Mouse (Mus musculus): ENCODE measurements at regions not wholly inside any gene's neighbourhood (a gene's known extent, or its start where the extent isn't known, plus 50 kb on each side); places are given as distances from the start of the nearest gene placed in this dataset.
A peak's percentile ranks its signal among the peaks of the same experiment; 100 is the strongest.

DNA sequence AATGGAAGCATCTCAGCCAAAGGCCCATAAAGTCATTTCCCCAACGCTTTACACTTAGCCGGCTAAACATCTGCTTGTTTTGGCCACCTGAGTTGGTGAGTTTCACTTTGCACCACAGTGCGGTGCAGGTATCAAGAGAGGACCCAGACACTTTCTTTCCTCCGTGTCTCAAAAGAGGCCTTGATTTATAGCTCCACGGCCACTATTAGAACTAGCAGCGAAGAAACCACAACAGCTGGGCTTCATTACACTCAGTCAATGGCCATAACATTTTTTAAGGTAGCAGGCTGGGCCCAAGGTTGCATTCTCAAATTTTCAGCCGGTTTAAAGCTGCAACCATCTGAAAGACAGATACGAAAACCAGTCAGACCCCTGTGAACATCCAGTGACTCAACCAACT is 103.4 kb downstream of the Mreg start:
- no peak for ATAC-seq (ENCODE audit: low TSS enrichment)

GRCm38 (mm10) chr1:72107125-72107524 is 105.0 kb downstream of the Mreg start:
- no peak for ATAC-seq (ENCODE audit: low TSS enrichment)

GRCm38 (mm10) chr1:72106655-72107054 is 105.5 kb downstream of the Mreg start:
- ATAC-seq (ENCODE audit: low TSS enrichment): no peak

DNA sequence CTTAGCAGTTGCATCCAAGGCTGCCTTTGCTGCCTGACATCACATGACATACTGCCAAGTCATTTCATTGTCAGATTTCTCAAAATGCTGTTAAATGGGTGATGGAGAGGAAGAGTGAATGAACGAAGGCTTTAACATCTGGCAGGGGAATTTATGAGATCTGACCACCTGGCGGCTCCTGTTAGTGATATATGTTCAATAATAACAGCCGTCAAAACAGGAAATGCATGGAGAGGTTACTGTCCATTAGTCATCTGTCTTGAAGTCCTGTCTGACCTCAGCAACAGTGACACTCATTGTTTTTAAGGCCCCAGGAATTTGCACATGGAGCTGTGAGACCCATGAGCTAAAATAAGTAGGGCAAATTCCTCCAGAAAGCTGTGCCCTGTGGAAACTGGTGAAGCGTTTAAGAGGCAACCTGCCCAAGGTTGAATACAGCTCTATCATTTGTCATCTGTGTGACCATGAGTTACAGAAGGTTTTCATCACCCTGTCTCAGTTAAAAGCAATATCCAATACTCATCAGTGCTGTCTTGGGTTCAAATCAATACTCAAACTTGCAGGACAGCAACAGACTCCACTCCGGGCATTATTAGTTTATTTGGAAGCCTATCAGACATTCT is 106.6 kb downstream of the Mreg start:
- no peak for ATAC-seq (ENCODE audit: low TSS enrichment)

DNA sequence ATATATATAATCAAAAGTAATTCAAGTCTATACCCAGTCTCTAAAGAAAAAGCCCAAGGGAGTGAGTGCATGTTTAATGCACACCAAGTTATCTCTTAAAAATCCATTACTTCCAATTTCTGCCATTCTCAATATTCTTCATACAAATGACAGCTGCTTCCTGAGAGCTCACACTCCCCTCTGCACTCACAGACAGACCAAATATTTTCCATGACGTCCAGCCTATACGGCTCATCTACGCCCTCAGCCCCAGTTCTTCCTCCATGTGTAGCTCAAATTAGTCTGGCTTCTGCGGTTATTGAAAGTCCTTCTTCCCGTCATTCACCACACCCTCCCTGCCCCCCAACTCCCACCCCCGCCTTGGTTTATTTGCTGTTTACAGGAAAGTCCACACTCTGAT is 108.1 kb downstream of the Mreg start:
- ATAC-seq (ENCODE audit: low TSS enrichment): no peak

DNA sequence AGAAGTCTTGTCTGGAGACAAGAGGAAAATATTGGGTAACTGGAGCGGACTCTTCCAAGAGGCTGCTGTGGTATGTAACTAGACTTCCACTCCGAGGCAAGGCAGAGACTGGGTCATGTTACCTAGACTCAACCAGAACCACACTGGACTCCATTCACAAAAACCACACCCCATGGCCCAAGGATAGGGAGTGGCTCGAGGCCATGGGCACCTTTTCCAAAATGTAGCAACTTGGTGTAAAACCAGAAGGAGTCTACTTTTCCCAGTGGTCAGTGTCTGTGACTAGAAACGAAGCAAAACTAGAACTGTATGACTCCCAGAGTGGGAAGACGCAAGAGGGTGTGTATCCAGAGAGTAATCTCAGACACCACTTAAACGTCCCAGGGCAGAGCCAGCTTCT is 108.7 kb downstream of the Mreg start:
- ATAC-seq (ENCODE audit: low TSS enrichment): no peak

DNA sequence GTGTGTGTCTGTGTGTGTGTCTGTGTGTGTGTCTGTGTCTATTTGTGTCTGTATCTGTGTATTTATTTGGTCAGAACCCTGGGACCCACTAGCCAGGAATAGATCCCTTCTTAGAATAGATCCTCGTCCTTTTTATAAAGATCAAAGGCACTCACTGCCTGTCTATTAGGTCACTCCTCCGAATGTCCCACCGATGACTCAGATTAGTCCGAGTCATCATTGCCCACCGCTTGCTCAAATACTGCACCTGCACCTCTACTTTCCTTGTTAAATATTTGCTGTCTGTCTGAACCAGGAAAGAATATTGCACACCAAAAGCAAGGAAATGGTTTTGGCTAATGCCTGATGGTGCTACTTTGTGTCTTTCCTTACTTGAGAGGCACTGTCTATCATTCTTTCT is 112.7 kb downstream of the Mreg start:
- ATAC-seq (ENCODE audit: low TSS enrichment): no peak

DNA sequence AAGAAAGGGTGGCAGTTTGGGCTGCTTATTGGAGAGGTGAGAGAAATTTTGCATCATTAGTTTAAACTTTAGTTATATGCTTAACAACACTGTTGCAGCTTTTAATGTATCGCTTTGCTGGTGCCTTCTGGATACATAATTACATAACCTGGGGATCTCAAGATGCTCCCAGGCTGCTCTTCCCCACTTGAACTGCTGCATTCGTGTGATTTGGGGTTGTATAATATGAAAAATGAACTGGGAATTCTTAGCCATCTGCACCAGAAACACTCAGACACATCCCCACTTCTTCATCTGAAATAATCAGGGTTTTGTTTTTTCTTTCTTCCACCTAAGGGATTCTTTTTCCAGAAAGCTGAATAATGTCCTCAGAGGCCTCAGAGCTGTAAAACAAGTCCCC is 120.8 kb downstream of the Mreg start:
- ATAC-seq (ENCODE audit: low TSS enrichment): peak; percentile 94

DNA sequence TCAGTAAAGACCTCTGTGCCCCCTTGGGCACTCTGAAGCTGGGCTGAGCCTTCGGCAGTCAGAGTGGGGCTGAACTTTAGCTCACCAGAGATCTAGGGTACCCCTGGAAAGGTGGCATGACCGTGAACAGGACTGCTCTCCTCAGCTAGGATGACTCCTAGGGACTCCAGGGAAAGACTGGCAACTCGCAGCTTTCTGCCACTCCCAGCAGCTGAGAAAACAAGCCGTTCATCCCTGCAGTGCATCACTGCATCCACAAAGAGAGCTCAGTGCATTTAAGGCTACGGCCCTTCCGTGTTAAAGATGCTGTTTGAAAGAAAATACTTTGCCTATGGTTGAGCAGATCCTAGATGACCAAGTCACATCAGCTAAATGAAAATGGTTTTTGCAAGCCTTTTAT is 126.4 kb downstream of the Mreg start:
- ATAC-seq (ENCODE audit: low TSS enrichment): no peak

GRCm38 (mm10) chr1:72084219-72084618 is 127.9 kb downstream of the Mreg start:
- ATAC-seq (ENCODE audit: low TSS enrichment): no peak

GRCm38 (mm10) chr1:72082366-72082765 is 129.7 kb downstream of the Mreg start:
- no peak for ATAC-seq (ENCODE audit: low TSS enrichment)

DNA sequence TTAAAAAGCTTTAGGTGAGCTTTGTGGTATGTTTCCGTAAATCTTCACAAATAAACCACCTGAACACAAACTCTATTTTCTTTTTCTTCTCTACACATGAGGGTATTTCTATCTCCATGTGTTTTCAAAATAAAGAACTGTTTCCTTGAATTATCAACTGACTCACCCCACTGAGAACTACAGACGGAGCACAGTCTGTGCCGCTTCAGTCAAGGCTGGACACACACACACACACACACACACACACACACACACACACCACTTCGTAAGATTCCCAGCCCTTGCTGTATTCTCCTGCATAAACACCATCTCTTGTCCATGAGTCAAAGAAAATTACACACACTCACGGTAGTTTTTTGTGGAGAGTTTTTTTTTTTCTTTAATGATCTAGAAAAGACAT is 130.3 kb downstream of the Mreg start:
- no peak for ATAC-seq (ENCODE audit: low TSS enrichment)

- ATAC-seq (ENCODE audit: low TSS enrichment): peak; percentile 34; the same call in 1 of the 2 replicates
Measured at GRCm38 (mm10) chr1:72078926-72079550, 133.1 kb downstream of the Mreg start.

DNA sequence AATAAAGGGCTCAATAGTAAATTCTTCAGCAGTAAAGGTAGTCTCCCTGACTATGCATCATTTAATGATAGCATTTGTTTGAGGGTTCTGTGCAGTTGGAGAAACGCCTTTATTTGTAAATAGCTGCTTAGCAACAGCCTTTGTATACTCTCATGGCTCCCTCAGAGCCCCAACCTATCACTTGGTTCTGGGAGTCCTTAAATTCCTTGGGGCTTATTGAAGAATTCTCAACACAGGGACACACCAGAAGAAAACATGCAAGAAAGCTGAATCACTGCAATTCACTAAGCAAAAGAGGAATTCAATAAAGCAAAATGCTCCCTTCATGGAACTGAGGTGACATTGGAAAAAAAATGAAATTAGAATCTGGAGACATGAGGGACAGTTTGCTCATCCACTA is 135.8 kb downstream of the Mreg start:
- ATAC-seq (ENCODE audit: low TSS enrichment): no peak

GRCm38 (mm10) chr1:72075464-72075863 is 136.6 kb downstream of the Mreg start:
- ATAC-seq (ENCODE audit: low TSS enrichment): peak; percentile 52; the same call in 1 of the 2 replicates

DNA sequence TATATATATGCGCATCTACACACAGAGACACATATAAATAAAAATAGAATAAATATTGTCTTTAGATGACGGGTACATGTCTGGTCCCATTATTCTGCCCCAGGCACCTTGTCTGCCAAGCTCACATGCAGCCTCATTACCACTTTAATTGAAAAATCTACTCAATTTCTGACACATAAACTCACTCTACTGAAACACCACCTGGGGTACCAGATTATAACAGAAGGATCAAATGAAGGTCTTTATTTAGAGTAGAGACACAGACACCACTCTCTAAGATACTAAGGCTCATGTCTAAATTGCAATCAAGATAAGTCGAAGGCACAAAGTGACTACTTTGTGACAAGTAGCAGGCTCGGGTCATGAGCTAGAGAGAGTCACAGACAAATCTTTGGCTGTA is 138.9 kb downstream of the Mreg start:
- no peak for ATAC-seq (ENCODE audit: low TSS enrichment)

DNA sequence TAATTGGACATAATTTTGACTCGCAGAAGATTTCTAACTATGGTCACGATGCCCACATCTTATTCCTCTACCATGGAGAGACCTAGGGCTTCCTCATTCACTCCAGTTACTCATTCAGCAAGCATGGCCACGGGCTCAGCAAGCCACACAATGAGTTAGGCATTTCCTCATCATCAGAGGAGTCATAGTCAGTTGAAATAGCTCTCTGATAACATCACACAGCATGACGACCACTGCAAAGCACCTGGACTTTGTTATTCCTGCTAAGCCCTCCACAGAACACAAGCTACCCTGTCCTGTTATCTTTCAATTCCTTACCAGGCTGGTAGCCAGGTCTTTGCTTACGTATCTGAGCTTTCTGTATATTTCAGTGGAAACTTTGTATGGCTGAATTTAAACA is 141.6 kb downstream of the Mreg start:
- ATAC-seq (ENCODE audit: low TSS enrichment): no peak

- no peak for ATAC-seq (ENCODE audit: low TSS enrichment)
Measured at GRCm38 (mm10) chr1:72069056-72069455, 143.1 kb downstream of the Mreg start.

GRCm38 (mm10) chr1:72065090-72065489 is 147.0 kb downstream of the Mreg start:
- no peak for ATAC-seq (ENCODE audit: low TSS enrichment)

GRCm38 (mm10) chr1:72060393-72060792 is 151.7 kb downstream of the Mreg start:
- ATAC-seq (ENCODE audit: low TSS enrichment): 0 out of 2 replicates have a peak, but pooled peaks have one; percentile 38

DNA sequence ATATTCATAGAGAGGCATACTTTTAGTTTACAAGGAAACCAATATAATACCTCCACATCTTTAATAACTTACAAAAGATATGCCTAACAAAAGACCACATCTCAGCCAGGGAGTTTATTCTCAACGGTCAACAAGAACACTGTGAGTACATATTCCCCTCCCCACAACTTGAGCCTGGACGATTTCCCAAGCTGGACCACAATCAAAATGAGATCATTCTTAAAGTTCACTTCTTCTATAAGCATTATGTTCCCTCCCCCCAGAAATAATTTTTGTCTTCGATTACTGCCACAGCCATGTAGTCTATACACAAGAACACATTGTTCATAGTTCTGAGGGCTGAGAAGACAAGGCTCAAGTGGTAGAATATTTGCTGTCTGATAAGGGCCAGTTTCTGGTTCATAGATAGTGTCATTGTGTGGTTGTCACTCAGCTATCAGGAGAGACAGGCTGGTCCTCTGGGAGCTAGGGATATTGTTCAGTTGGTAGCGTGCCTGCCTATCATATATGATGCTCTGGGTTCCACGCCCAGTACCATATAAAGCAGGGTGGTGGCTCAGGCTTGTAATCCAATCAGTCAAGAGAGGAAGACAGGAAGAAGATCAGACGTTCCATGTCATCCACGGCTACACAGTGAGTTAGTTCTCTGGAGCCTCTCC is 153.9 kb downstream of the Mreg start:
- no peak for ATAC-seq (ENCODE audit: low TSS enrichment)

- peak; percentile 92 for ATAC-seq (ENCODE audit: low TSS enrichment)
Measured at GRCm38 (mm10) chr1:72054541-72054940, 157.6 kb downstream of the Mreg start.

- ATAC-seq (ENCODE audit: low TSS enrichment): no peak
Measured at GRCm38 (mm10) chr1:72050858-72051257, 161.2 kb downstream of the Mreg start.
